Mouse (Mus musculus) G1E (cell line): ENCODE data around the gene Rbms3.

Experiments
- CTCF ChIP-seq: IDR thresholded peaks from 2 replicates; pipeline ENCODE4 v1.5.1; 2012; ENCODE audit warnings: low read depth, low read length, inconsistent platforms, mixed read lengths
- GATA1 ChIP-seq: IDR thresholded peaks from 2 replicates; pipeline ENCODE4 v1.6.1; 2012; ENCODE audit warnings: borderline replicate concordance, low read length, inconsistent platforms, mixed read lengths
- TAL1 ChIP-seq: conservative IDR thresholded peaks from 2 replicates; pipeline ENCODE4 v1.6.1; 2012; ENCODE audit warnings: low read depth, low read length, inconsistent platforms, mixed read lengths

DNA sequence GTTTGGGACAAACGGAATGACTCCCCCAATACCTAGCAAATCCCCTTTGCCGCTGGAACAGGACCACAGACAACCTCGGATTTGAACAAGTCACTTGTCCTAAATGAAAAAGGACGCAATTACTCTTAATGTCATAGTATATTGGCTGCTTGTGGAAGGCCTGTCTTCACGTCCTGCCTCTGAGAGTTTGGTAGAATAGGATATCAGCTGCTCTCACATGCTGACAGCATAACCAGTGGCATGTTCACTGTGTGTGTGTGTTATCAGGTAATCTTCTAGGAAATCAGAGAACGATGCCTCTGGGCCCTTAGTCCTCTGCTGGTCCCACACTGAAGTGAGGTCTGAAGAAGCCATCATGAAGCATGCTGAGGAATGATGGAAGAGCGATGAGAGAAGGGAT lies 763.7 kb downstream of the Rbms3 start:
- TF ChIP-seq CTCF = no peak
- TF ChIP-seq GATA1 = no peak
- TF ChIP-seq TAL1 = no peak
